Mouse (Mus musculus) E14TG2a.4 (cell line): ENCODE data around the gene Adora2b.

ENCODE experiments used
- H3K27me3 ChIP-seq: 2 replicates; pipeline ENCODE4 v1.6.1; 2014; ENCODE audit warnings: low read length, control low read depth; ENCODE audit not compliant: insufficient read depth
- H3K36me3 ChIP-seq: 2 replicates; pipeline ENCODE4 v1.6.1; 2014; ENCODE audit warnings: low read length, control low read depth; ENCODE audit not compliant: insufficient read depth
- H3K4me1 ChIP-seq: replicated peaks from 2 replicates; pipeline ENCODE4 v1.6.1; 2014; ENCODE audit warnings: low read depth, low read length, control low read depth
- H3K4me3 ChIP-seq: replicated peaks from 2 replicates; pipeline ENCODE4 v1.5.1; 2014; ENCODE audit warnings: mild to moderate bottlenecking, low read length
- H3K9me3 ChIP-seq: 2 replicates; pipeline ENCODE4 v1.6.1; 2014; ENCODE audit warnings: low read length, control low read depth
- CTCF ChIP-seq: conservative IDR thresholded peaks from 2 replicates; pipeline ENCODE4 v1.5.1; 2014; ENCODE audit warnings: low read length
- NANOG ChIP-seq: IDR thresholded peaks from 2 replicates; pipeline ENCODE4 v1.6.1; 2014; ENCODE audit warnings: borderline replicate concordance, low read length, mixed read lengths
- POU5F1 ChIP-seq: IDR thresholded peaks from 2 replicates; pipeline ENCODE4 v1.6.1; 2014; ENCODE audit warnings: low read length, borderline replicate concordance

Gene Adora2b

DNA sequence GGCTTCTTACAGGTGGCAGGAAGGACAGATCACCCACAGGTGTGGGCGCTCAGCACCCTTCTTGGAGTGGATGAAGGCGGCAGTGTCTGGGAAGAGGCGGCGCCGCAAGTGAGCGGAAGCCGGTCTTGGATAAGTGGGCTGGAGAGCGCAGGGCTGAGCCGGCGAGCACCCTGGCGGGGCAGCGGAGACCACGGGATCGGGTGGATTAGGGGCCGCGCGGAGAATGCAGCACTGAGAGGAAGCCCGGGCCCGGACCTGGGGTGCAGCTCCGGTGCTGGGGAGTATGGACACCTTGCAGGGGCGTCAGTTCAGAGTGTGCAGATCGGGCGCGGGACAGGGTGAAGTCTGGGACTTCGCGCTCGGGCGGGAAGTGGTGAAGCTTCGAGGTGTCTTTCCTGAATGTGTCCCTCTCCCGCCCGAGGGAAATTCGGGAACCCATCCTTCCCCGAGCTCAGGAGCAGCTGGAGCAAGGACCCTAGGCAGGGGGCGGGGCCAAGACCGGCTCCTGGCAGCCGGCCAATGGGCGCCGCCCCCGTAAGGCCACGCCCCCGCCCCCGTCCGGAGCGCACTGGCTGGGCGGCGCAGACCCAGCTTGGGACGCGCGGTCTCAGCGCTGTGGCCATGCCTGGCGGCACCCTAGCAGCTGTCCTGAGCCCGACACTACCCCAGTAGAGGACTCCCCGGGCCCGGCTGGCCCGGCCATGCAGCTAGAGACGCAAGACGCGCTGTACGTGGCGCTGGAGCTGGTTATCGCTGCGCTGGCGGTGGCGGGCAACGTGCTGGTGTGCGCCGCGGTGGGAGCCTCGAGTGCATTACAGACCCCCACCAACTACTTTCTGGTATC, at the start of gene Adora2b:
TSS of gene Adora2b (plus strand) at position 584 of the 844 bp plus-strand sequence.
- peak within 1 kb of the TSS; percentile 87 for H3K4me3 ChIP-seq
- no peak for TF ChIP-seq NANOG
- no peak for TF ChIP-seq CTCF
- TF ChIP-seq POU5F1: no peak
- H3K36me3 ChIP-seq: no peaks in the 10 kb centered on the region
- H3K9me3 ChIP-seq: peaks cover 12% of the 10 kb centered on the region
- peaks cover 67% of the 10 kb centered on the region for H3K27me3 ChIP-seq
- peaks cover 40% of the 10 kb centered on the region for H3K4me1 ChIP-seq

- no peak overlapping the region for H3K4me3 ChIP-seq
- TF ChIP-seq POU5F1 (no peak), NANOG (no peak), CTCF (no peak)
- no peaks in the 10 kb centered on the region for H3K36me3 ChIP-seq
- H3K4me1 ChIP-seq: no peaks in the 10 kb centered on the region
- no peaks in the 10 kb centered on the region for H3K9me3 ChIP-seq
- no peaks in the 10 kb centered on the region for H3K27me3 ChIP-seq
These were observed 47.8 kb upstream of the Adora2b start for GRCm38 (mm10) chr11:62200901-62201512.

- peaks cover 7% of the 10 kb centered on the region for H3K4me1 ChIP-seq
- no peak for TF ChIP-seq POU5F1
- no peak for TF ChIP-seq NANOG
- TF ChIP-seq CTCF: no peak
These were observed 46.1 kb upstream of the Adora2b start for GRCm38 (mm10) chr11:62202645-62203044.

DNA sequence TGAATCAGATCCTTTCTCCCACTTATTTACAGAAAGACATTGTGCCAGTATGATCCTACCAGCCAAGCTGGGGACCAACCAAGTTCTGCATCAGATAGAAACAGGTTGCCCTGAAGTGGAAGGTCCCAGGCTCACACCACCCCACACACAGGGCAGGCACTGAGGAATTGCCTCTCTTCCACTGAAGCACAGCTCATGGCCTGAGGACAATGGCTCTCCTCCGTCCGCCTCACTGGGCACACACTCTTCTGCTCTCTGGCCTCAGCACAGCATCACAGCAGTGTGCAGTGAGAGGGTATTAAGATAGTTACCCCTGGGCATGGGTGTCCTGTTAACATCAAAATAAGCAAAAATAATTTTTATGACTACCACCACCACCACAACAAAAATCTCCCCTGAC, 39.7 kb upstream of the Adora2b start:
- Histone ChIP-seq H3K4me1 (peaks cover 28% of the 10 kb centered on the region), H3K9me3 (no peaks in the 10 kb centered on the region), H3K27me3 (0 out of 2 replicates have a peak, but pooled peaks cover 4% of the 10 kb centered on the region), H3K4me3 (no peak overlapping the region), H3K36me3 (no peaks in the 10 kb centered on the region)
- TF ChIP-seq POU5F1 (no peak), NANOG (no peak), CTCF (no peak)

More at GRCm38 (mm10) chr11:62202645-62203044, 46.1 kb upstream of the Adora2b start:
- Histone ChIP-seq H3K27me3 (no peaks in the 10 kb centered on the region), H3K36me3 (no peaks in the 10 kb centered on the region), H3K4me3 (no peak overlapping the region), H3K9me3 (no peaks in the 10 kb centered on the region)

DNA sequence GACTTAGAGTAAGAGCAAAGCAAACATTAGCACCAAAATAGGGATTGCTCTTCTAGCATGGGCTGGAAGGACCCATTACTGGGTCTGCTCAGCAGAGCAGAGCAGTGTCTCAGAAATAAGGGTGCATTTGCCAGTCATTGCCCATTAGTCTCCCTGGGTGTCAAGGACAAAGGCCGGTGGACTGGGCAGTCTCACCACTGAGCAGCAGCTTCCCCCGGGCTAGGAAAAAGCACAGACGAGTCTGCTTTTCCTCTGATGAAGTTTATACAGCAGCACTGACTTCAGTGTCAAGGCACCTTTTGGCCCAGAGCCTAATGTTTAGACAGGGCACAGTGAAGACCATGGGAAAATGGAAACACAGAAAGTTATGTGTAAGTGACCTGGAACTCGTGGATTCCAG, 38.9 kb upstream of the Adora2b start:
- H3K27me3 ChIP-seq: 0 out of 2 replicates have a peak, but pooled peaks cover 4% of the 10 kb centered on the region
- H3K4me1 ChIP-seq: peaks cover 36% of the 10 kb centered on the region
- H3K36me3 ChIP-seq: no peaks in the 10 kb centered on the region
- H3K9me3 ChIP-seq: no peaks in the 10 kb centered on the region
- no peak overlapping the region for H3K4me3 ChIP-seq
- TF ChIP-seq POU5F1 (no peak), NANOG (no peak), CTCF (no peak)

GRCm38 (mm10) chr11:62213384-62213989, 35.3 kb upstream of the Adora2b start:
- Histone ChIP-seq H3K4me3 (no peak overlapping the region), H3K36me3 (no peaks in the 10 kb centered on the region), H3K9me3 (no peaks in the 10 kb centered on the region), H3K4me1 (peaks cover 38% of the 10 kb centered on the region), H3K27me3 (0 out of 2 replicates have a peak, but pooled peaks cover 4% of the 10 kb centered on the region)
- TF ChIP-seq NANOG (no peak), CTCF (no peak), POU5F1 (no peak)

DNA sequence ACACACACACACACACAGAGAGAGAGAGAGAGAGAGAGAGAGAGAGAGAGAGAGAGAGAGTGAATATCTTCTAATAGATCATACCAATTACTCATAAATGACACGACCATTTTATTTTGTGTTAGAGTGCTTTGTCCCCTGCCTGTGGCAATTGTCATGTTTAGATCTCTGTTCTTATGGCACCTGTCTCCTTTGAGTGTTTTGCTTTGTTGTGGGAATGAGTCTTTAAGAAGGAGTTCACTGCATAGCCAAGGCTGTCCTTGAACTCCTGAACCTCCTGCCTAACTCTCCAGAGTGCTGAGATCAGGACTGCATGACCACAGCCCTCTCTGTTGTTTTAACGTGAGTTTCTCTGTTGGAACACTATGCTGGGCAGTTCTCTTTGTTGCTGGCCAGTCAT, 33.7 kb upstream of the Adora2b start:
- H3K4me1 ChIP-seq: peaks cover 44% of the 10 kb centered on the region
- H3K36me3 ChIP-seq: no peaks in the 10 kb centered on the region; the same call in 1 of the 2 replicates
- peaks cover 12% of the 10 kb centered on the region; the same call in 1 of the 2 replicates for H3K27me3 ChIP-seq
- peak; percentile 84; the same call in 1 of the 2 replicates for TF ChIP-seq POU5F1
- TF ChIP-seq CTCF: no peak
- peak; percentile 100 for TF ChIP-seq NANOG
- H3K9me3 ChIP-seq: no peaks in the 10 kb centered on the region
- H3K4me3 ChIP-seq: no peak overlapping the region

- no peak overlapping the region for H3K4me3 ChIP-seq
- no peaks in the 10 kb centered on the region; the same call in 1 of the 2 replicates for H3K36me3 ChIP-seq
- H3K27me3 ChIP-seq: peaks cover 12% of the 10 kb centered on the region; the same call in 1 of the 2 replicates
- TF ChIP-seq POU5F1: no peak
- TF ChIP-seq NANOG: no peak
- no peak for TF ChIP-seq CTCF
- peaks cover 41% of the 10 kb centered on the region for H3K4me1 ChIP-seq
- H3K9me3 ChIP-seq: no peaks in the 10 kb centered on the region
These were observed 31.0 kb upstream of the Adora2b start for GRCm38 (mm10) chr11:62217751-62218150.
